Mouse (Mus musculus) small intestine, adult 2 months (tissue): ENCODE data around the gene Sh3yl1.

Source experiments
- CTCF ChIP-seq: fragments of 200-500 bp; IDR thresholded peaks from 2 replicates; pipeline ENCODE4 v1.5.1; 2012; ENCODE audit warnings: low read depth, mild to moderate bottlenecking, control low read depth, inconsistent platforms, low read length, moderate library complexity, mixed read lengths; ENCODE audit not compliant: insufficient replicate concordance, insufficient read length; ENCODE audit errors: extremely low read depth
- POLR2A ChIP-seq: fragments of 200-500 bp; IDR thresholded peaks from 2 replicates; pipeline ENCODE4 v1.6.1; 2012; ENCODE audit warnings: low read depth, mild to moderate bottlenecking, control low read depth, inconsistent platforms, low read length, moderate library complexity

GRCm38 (mm10) chr12:30864347-30864746 is 47.1 kb upstream of the Sh3yl1 start:
- TF ChIP-seq POLR2A (no peak), CTCF (no peak)
